Mouse (Mus musculus): ENCODE measurements at regions not wholly inside any gene's neighbourhood (a gene's known extent, or its start where the extent isn't known, plus 50 kb on each side); places are given as distances from the start of the nearest gene placed in this dataset.

DNA sequence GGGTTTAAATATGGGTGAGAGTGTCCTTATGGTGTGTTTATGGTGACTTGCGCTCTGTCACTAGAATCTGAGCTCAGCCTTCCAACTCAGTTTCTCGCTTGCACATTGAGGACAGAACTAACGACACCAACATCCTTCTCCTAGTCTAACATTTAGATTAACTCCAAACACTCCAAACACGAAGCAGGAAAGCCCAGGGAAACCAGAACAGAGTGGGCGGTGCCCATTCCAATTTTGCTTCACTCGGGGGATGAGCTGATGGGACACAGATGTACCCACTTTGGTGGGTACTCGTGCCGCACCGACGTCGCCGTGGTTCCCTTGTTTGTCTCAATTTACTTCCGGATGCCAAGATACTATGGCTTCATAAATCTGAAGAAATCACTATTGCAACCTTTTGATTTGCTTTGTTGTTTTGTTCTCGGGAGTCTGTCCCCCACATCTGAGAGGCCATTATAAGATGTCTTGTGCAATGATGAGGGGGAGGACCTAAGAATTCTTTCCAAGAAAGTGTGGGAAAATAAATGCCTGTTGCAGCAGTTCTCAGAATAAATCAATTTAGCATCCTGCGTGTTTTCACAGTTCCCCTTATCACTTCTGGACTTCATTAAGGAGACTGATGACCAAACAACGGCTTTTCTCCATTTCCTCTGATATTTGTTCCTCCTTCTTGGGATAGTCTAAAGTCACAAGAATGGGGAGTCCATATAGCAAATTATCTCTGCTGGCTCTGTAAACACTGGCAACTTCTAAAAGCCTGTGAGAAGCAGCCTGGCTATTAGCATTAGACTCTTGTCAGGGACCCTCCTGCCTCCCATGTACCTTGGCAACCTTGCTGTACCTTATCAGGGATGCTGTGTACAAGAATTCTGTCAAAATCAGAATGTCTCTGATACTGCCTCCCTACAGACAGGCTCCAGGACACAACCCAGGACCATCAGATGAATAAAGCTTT lies 96.2 kb upstream of the Klf9 start:
- peak; percentile 60 for DNase-seq (ENCODE audit: low read depth)

DNA sequence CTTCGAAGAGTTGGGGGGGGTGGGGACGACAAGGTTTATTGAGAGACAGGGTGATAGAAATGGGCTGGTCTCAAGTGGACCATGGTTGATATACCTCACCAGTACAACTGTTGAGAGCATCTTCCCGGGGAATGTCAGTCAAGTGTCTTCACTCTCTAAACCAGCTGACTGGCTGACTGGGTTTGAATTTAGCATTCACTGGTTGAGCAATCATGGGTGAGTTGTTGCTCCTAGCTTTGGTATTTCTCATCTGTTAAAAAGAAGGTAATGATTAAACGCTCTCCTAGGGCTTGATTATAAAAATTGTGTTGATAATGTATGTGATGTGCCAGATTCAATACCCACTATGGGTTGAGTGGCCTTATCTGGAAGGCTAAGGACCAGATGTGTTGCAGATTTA lies 89.6 kb upstream of the Klf9 start:
- no peak for DNase-seq (ENCODE audit: low read depth)

DNA sequence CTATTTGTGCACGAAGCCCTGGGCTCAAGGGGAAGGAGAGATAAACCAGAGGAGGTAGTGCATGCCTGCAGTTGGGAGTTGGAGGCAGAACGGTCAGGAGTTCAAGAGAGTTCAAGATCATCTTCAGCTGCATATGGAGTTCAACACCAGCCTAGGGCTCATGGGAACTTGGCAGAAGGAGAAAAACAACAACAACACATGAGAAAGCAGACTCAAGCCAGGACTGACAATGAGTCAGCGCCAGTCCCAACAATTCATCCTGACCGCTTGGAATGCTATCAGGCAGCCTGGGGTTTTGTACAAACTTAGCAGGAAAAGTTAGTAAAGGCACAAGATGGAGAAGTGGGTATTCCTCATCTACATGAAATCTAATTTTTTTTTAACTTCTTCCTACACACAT lies 86.6 kb upstream of the Klf9 start:
- DNase-seq (ENCODE audit: low read depth) = peak; percentile 77

DNA sequence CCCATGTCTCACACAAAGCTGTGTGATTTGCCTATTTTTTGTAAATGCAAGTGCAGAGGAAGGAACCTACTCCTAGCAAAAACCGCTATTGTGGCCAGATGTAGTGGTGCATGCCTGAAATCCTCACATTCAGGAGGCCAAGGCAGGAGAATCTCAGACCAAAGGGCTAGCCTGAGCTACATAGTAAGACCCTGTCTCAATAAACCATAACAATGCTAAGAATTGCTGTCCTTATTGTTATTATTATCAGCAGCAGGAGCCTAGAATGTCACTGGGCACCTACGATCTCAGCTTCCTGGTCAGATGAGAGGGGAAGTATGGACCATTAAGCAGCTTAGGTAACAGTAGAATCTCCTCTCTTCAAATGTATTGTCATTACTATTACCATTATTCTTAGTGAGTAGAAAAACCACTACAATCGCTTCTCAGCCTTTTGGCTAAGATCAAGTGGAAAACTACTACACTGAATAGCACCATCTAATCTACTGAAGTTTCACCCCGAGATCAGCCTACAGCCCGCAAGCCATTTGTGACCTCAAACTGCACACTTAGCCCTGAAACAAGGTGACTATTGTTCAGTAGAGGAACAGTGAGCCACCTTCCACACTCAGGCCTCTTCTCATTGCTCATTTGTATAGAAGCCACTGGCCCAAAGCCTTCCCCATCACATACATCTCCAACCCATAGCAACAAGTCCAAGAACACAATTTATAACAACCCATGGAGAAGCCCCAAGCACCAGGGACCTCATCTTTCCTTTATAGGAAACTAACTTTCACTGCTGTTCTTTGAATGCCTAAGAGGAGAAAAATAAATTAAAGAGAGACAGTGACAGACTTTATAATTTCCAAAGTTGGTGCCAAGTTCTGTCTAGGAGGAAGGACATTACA lies 84.9 kb upstream of the Klf9 start:
- DNase-seq (ENCODE audit: low read depth) = no peak

DNA sequence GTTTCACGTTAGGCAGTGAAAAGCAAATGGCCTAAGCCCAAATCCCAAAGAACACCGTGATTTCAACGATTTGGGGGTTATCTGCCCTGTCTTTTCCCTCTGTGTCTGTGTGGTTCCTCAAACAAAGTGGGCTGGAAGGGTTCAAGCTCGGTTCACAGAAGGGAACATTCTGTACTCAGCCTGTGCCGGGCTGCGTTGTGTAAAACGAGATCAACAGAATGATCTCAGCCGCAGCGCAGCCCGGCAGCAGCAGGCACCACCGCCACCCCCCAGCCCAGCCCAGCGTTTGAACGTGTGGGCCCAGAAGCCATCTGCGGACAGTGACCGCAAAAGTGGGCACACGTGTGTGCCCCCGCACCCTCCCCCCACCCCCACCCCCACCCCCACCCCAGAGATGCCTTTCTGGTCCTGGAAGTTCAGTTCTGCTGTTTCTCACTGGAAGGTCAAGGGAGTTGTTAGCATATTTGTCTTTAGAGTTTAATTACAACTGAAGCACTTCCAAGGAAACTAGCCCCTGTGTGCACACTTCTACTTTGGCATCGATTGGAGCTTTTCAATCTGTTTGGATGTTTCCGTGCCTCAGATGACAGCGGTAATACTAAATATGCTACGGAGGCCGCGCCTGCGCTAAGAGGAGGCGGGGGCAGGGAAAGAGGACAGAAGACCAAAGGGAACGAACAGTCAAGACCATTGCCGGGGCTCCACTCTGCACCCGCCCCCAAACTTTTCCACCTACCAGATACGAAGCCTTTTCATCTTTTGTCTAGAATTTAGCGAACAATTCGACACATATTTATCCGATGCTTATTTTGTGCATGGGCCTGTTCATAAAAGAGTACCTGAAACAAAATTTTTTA lies 83.9 kb upstream of the Klf9 start:
- no peak for DNase-seq (ENCODE audit: low read depth)

DNA sequence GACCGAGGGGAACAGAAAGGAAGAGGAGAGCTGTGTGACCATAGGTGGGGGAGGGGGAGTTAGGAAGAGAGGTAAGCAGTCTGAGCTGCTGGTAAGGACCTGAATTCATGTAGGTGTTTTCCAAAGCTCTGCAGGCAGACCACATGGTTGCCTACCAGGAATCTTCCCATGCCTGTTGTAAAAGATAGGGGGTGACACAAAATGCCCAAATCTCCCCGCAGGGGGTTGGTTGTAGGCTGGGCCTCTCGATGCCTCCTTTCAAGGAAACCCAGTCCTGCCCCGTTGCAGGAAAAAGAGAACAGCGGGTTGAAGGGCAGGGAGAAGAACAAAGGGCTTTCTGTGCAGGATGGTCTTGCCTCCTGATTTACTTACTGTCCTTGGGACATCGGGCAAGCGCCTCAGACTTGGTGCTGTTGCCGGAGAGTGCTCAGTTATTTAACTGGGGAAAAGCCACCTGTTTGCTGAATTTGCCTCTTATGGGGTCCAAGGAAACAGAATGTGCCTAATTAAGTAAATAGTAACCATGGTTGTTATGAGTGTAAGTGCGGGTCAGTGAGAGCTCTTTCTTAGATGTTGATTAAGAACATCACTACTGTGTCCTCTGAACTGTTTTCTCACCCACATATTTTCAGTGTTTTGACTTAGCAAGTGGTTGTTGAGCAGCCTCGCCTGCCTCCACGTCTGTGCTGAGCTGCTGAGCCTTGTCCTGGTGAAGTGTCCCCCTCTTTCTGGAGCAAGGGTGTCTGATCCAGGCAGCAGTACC lies 83.1 kb upstream of the Klf9 start:
- DNase-seq (ENCODE audit: low read depth) = no peak

DNA sequence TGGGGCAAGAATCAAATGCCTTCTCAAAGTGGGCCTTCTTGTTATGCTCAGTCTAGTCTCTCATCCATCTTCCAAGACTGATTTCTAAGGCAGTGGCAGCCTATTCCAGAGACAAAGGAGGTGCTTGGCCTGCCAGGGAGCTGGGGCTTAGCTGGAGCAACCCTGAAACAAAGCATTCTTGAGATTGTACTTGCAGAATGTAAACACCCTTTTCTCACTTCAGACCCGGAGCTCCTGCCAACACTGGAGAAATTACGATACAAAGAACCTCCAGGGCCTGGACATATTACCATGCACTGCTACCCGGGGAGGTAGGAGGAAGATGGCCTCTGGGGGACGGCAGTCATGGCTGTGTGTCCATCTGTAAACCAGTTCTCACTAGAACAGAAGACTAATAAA lies 82.5 kb upstream of the Klf9 start:
- no peak for DNase-seq (ENCODE audit: low read depth)

DNA sequence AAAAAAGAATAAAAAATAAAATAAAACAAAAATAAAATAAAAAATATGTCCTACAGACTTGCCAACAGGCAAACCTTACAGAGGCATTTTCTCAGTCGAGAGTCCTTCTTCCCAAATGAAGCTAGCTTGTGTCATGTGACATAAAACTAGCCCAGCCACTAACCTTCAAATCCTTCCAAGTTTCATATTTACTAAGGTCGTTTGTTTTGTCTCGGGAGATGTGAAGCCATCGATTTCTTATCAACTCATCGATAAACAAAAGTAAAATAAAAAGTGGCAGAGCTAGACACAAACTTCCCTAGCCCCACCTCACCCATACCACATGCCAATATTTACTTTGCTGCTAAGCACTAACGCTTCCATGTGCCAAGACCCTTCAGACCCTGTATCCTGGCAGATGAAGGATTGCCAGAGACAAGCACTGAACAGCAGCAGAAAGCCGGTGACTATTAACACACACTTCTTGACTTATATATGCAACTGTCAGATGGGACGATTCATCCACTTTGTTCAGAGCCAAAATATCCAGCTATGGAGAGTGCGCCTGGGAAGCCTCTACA lies 79.9 kb upstream of the Klf9 start:
- DNase-seq (ENCODE audit: low read depth) = no peak

DNA sequence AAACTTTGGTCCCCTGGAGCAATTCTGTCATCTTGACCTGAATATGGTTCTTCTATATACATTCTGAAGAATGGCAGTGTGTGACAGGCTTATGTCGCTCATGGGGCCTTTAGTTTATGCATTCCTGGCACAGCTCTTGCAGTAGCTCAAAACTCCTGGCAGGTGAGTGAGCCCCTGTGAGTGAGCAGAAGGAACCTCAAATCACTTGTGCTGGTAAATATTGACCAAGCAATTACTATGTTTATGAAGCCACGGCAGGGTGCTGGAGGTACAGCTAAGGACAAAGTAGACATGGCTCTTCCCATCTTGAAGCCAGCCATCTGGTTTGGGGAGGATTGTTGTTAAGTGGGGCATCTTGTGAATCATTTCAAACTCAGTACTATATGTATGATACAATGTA lies 79.1 kb upstream of the Klf9 start:
- no peak for DNase-seq (ENCODE audit: low read depth)

DNA sequence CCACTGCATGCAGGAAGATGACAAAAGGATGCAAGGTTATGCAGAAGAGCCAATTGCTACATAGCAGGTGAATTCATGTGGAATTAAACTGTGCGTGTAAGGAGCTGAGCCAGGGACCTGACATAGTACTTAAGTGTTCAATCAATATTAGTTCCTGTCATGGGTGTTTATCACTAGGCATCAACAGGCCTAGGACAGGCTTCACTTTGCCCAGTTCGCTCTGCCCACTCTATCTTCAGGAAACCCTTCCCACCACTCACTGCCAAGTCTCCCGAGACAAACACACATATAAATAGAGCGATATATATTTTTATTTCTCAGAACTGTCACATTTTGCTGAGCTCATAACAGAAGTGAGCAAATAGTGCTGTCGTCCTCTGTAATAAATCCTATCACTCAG lies 78.2 kb upstream of the Klf9 start:
- DNase-seq (ENCODE audit: low read depth) = no peak

DNA sequence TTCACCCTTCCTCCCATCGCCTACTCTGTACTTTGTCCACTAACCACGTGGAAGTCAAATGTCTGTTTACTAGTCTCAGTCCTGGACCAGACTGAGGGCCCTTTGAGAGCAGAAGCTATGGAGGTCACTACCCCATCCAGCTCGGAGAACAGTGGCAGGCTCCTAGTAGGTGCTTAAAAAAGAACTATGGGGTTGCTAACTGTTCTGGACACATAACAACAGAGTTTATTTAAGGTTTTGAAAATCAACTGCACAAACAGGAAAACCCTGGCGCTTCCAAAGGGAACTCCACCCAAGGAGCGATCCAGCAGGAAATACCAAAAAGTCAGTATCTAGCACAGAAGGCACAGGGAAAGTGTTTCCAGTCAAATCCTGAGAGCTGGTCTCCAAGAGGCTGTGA lies 75.5 kb upstream of the Klf9 start:
- DNase-seq (ENCODE audit: low read depth) = no peak

DNA sequence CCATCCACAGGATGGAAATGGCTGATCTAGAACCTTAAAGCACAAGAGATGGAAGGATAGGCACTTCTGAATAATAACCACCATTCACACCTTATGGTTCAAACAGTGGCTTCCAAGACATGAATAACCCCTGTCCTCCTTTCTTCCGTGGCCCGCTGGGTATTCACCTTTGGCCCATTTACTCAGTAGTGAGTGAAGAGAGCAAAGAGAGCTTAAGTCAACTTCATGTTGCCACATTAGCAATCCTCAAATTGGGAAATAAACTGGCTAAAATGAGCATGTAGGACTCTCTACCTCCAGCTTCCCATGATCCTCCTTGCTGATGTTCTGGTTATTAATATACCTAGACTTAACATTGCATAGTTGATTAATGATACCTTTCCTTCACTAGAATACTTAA lies 74.3 kb upstream of the Klf9 start:
- no peak for DNase-seq (ENCODE audit: low read depth)

DNA sequence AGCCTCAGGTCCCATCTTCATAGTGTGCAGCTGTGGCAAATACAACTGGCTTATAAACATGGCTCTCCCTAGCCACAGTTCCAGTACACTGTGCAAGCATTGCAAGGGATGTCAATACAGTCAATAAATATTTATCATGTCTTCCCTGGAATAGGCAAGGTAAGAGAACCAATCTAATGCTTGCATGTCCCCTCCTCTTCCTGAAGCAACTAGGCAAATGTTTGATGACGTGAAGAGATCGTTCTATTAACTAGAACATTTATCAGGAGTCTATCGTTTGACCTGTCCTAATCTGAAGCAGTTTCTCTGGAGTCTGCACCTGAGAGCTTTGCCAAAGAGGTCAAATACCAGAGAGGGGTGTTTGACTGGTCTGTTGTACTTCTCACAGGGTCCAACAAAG lies 72.4 kb upstream of the Klf9 start:
- no peak for DNase-seq (ENCODE audit: low read depth)

DNA sequence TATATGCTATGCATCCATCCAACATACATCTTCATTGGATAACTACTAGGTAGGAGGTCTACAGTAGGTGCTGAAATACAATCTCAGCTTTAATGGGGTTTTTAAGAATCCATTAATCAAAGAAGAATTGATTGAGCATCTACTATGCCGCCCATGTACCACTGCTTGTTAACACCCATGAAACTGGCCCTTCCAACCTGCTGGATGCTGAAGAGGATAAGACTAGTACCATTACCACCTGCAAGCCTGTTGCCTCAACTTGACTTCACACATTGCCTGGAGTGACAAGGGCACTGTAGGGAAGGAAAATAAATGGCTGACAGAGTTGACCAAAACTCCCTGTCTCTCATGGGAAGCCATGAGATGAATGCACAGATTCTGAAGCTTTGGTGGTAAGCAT lies 71.4 kb upstream of the Klf9 start:
- DNase-seq (ENCODE audit: low read depth) = no peak

DNA sequence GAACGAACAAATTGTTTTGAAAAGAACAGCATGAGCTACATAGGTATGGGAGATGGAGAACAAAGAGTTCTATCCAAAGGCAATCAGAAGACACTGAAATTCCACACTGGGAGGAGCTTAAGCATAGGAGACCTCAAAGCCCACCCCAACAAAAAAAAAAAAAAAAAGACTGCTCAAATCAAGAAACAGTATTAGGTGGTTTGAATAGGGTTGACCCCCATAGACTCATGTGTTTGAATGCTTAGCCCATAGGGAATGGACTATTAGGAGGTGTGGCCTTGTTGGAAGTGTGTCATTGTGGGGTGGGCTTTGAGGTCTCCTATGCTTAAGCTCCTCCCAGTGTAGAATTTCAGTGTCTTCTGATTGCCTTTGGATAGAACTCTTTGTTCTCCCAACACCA lies 70.0 kb upstream of the Klf9 start:
- DNase-seq (ENCODE audit: low read depth) = no peak

DNA sequence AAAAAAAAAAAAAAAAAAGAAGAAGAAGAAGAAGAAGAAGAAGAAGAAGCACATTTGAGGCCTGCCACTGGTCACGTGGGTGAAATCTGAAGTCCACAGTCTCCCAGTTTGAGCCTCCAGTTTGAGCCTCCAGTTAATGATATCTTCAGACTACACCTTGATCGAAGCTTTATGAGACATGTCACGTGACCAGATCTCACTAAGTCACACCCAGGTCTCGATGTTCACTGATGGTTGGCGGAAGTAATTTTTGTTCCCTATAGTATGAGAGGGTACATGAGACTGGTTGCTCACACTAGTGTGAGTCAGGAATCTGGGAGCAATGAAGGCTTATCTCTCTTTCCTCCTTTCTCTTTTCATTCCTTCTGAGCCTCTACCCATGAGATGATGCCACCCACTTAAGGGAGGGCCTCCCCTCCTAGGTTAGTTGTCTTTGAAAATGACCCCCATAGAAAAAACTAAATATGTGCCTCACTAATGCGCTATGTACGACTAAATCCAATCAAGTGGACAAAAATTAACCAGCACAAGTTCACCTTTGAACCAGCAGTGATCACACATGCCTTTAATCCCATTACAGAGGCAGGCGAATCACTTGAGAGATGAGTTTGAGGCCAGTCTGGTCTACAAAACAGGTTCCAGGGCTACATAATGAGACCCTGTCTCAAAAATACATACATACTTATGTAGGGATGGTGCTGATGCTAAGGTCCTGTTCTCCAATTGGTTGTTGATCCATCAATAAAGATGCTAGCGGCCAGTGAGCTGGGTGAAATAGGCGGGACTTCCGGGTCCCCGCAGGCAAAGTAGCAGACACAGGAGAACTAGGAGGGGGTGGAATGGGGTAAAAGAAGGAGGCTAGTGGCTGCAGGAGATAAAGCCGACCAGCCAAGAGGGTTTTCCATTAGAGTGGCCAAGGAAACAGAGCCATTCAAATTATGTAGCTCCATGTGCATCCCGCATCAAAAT lies 66.1 kb upstream of the Klf9 start:
- DNase-seq (ENCODE audit: low read depth) = no peak

DNA sequence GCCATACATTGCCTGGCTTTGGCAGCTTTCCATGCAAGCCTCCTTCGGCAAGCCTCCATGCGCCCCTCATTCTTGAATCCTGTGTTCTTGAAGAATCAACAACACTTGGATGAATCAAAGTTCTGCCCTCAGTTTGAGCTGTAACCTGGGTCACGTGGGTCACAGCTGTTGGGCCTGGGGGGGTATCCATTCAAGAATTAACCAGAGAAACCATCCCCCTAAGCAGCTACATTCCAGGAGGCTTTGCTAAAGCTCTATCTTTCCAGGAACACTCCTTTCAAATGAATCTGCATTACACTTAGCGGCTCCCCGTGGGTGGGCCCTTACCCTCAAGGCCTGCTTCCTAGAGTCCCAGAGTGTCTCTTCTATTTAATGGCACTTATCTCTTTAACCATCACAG lies 65.2 kb upstream of the Klf9 start:
- DNase-seq (ENCODE audit: low read depth) = no peak

DNA sequence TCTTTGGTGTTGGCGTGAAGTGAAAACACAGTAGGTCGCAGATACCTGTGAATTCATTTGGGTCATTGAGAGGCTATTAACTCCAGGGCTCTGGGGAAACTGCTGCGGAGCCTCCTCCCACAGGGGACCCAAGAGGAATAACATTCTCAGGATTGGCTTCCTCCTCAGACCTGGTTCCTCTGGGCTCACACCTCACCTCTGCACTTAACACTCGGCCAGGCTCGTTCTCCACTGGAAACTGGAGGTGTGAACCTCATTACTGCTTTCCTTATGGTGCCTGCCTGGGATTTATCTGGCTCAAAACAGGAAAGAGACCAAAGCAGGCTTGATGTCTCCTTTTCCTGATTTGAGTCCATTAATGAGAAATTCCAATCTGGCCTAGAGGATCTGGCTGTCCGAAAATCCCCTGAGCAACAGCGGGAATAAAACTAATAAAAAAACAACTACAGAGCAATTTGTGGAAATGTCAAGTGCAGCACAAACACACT lies 55.8 kb upstream of the Klf9 start:
- no peak for DNase-seq (ENCODE audit: low read depth)

DNA sequence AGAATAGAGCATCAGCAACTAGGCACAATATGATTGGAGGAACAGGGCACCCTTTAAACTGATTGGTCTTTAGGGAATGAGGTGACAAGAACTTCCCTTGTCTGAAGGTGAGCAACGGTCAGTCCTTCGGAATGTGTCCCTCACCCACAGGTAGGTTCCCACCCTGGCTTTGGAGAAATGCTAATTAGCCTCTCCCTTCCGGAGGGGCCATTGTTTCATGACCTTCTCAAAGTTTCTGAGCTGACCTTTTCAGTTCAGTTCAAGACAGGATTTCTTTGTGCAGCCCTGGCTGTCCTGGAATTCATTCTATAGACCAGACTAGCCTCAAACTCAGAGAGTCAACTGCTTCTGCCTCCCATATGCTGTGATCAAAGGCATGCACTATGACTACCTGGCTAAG lies 53.5 kb upstream of the Klf9 start:
- DNase-seq (ENCODE audit: low read depth) = no peak

DNA sequence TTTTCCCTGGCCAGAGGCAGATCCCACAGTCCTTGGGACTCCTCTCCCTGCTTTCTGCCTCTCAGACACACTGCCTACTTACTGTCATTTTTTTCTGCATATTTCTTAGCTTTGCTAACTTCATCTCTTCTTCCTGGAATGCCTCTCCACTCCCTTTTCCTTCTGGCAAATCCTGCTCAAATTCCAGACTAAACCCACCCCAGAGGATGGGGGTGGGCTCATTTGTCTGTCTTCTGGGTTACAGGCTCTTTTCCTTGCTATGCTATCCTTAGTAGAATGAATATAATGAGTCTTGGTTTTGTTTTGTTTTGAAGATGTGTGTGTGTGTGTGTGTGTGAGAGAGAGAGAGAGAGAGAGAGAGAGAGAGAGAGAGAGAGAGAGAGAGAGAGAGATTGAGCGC lies 51.9 kb upstream of the Klf9 start:
- no peak for DNase-seq (ENCODE audit: low read depth)

Measured in fibroblast of lung, adult 2 months (primary cell).